Mouse (Mus musculus): ENCODE measurements at regions not wholly inside any gene's neighbourhood (a gene's known extent, or its start where the extent isn't known, plus 50 kb on each side); places are given as distances from the start of the nearest gene placed in this dataset.

- no peak for DNase-seq (ENCODE audit: low read depth, low spot score)
Measured at GRCm38 (mm10) chr11:52629776-52630175, 134.7 kb upstream of the Fstl4 start.

GRCm38 (mm10) chr11:52631579-52631978 is 132.9 kb upstream of the Fstl4 start:
- DNase-seq (ENCODE audit: low read depth, low spot score), result no peak

- no peak for DNase-seq (ENCODE audit: low read depth, low spot score)
Measured at GRCm38 (mm10) chr11:52634189-52634588, 130.2 kb upstream of the Fstl4 start.

GRCm38 (mm10) chr11:52635716-52636389 is 128.6 kb upstream of the Fstl4 start:
- no peak for DNase-seq (ENCODE audit: low read depth, low spot score)

GRCm38 (mm10) chr11:52638939-52639338 is 125.5 kb upstream of the Fstl4 start:
- no peak for DNase-seq (ENCODE audit: low read depth, low spot score)

- DNase-seq (ENCODE audit: low read depth, low spot score), result no peak
Measured at GRCm38 (mm10) chr11:52641725-52642338, 122.6 kb upstream of the Fstl4 start.

GRCm38 (mm10) chr11:52644081-52644768 is 120.2 kb upstream of the Fstl4 start:
- no peak for DNase-seq (ENCODE audit: low read depth, low spot score)

GRCm38 (mm10) chr11:52648176-52648839 is 116.1 kb upstream of the Fstl4 start:
- DNase-seq (ENCODE audit: low read depth, low spot score), result no peak

GRCm38 (mm10) chr11:52648849-52649400 is 115.5 kb upstream of the Fstl4 start:
- no peak for DNase-seq (ENCODE audit: low read depth, low spot score)

- DNase-seq (ENCODE audit: low read depth, low spot score), result no peak
Measured at GRCm38 (mm10) chr11:52654640-52655039, 109.8 kb upstream of the Fstl4 start.

GRCm38 (mm10) chr11:52655720-52656474 is 108.5 kb upstream of the Fstl4 start:
- DNase-seq (ENCODE audit: low read depth, low spot score), result no peak

- no peak for DNase-seq (ENCODE audit: low read depth, low spot score)
Measured at GRCm38 (mm10) chr11:52661234-52661633, 103.2 kb upstream of the Fstl4 start.

- no peak for DNase-seq (ENCODE audit: low read depth, low spot score)
Measured at GRCm38 (mm10) chr11:52661894-52662593, 102.4 kb upstream of the Fstl4 start.

- DNase-seq (ENCODE audit: low read depth, low spot score), result no peak
Measured at GRCm38 (mm10) chr11:52665343-52665742, 99.1 kb upstream of the Fstl4 start.

GRCm38 (mm10) chr11:52675022-52675421 is 89.4 kb upstream of the Fstl4 start:
- DNase-seq (ENCODE audit: low read depth, low spot score), result no peak

- DNase-seq (ENCODE audit: low read depth, low spot score), result no peak
Measured at GRCm38 (mm10) chr11:52678259-52678658, 86.2 kb upstream of the Fstl4 start.

GRCm38 (mm10) chr11:52685436-52685835 is 79.0 kb upstream of the Fstl4 start:
- no peak for DNase-seq (ENCODE audit: low read depth, low spot score)

GRCm38 (mm10) chr11:52692701-52693100 is 71.7 kb upstream of the Fstl4 start:
- DNase-seq (ENCODE audit: low read depth, low spot score), result no peak

GRCm38 (mm10) chr11:52701682-52702081 is 62.8 kb upstream of the Fstl4 start:
- no peak for DNase-seq (ENCODE audit: low read depth, low spot score)

- DNase-seq (ENCODE audit: low read depth, low spot score), result no peak
Measured at GRCm38 (mm10) chr11:52703391-52703790, 61.0 kb upstream of the Fstl4 start.
